ENCODE assay signal across 7 mouse cellular contexts in genomic region chr8:46559428-46559827, GRCm38 (mm10). TPM values are rescaled to one million over a fixed set of nuclear protein-coding genes. Genes with fewer than 3 reads are reported as not detected.
A peak's percentile ranks its signal among the peaks of the same experiment; 100 is the strongest.
DNase-seq lines count a peak whose midpoint lies in the region; ATAC-seq and TF ChIP-seq lines count a peak whose summit lies in the region.

No protein-coding gene starts in this region.

- H3K4me1 ChIP-seq in kidney, embryonic 16.5 days (ENCODE audit: insufficient read depth, low read length): no peaks in the 10 kb centered on the region
- H3K4me1 ChIP-seq in E14TG2a.4 (replicated peaks; ENCODE audit: low read depth, low read length): peaks cover 14% of the 10 kb centered on the region
- H3K4me1 ChIP-seq in limb, embryonic 10.5 days: no peaks in the 10 kb centered on the region

- no peak overlapping the region for H3K9ac ChIP-seq in kidney, embryonic 16.5 days (replicated peaks; ENCODE audit: low read length)

- peak; percentile 53 to 63 for DNase-seq in kidney, postnatal 4 days
- peak; percentile 68 for DNase-seq in NIH3T3 (ENCODE audit: low read depth)
- DNase-seq in limb, embryonic 10.5 days (ENCODE audit: low spot score): peak; percentile 57
- peak; percentile 35 for DNase-seq in thymus, postnatal 14 days
- no peak for DNase-seq in yolk sac, embryonic 10.5 days (ENCODE audit: low spot score)

- H3K9me3 ChIP-seq in kidney, embryonic 16.5 days (ENCODE audit: low read length): no peaks in the 10 kb centered on the region
- no peaks in the 10 kb centered on the region for H3K9me3 ChIP-seq in E14TG2a.4 (ENCODE audit: low read length)
- H3K9me3 ChIP-seq in limb, embryonic 10.5 days (replicated peaks): no peaks in the 10 kb centered on the region

- TF ChIP-seq CTCF in E14TG2a.4 (conservative IDR thresholded peaks at IDR 0.05; ENCODE audit: low read length): peak; percentile 72

- peaks cover 19% of the 10 kb centered on the region for H3K36me3 ChIP-seq in kidney, embryonic 16.5 days (ENCODE audit: insufficient read depth, low read length)
- peaks cover 92% of the 10 kb centered on the region for H3K36me3 ChIP-seq in E14TG2a.4 (ENCODE audit: insufficient read depth, low read length)
- H3K36me3 ChIP-seq in limb, embryonic 10.5 days: peaks cover 91% of the 10 kb centered on the region

- H3K4me3 ChIP-seq in kidney, embryonic 16.5 days (ENCODE audit: low read length): no peak overlapping the region
- no peak overlapping the region for H3K4me3 ChIP-seq in E14TG2a.4 (replicated peaks; ENCODE audit: low read length)
- no peak overlapping the region for H3K4me3 ChIP-seq in limb, embryonic 10.5 days

- no peak overlapping the region for H3K27ac ChIP-seq in kidney, embryonic 16.5 days (ENCODE audit: low read length)
- H3K27ac ChIP-seq in limb, embryonic 10.5 days: no peak overlapping the region

- 78% methylated on average over 6 of the region's 6 CpGs for WGBS in kidney, embryonic 16.5 days
- 77% methylated on average over 6 of the region's 6 CpGs for WGBS in limb, embryonic 10.5 days

- no peak for ATAC-seq in kidney, embryonic 16.5 days (ENCODE audit: low FRiP score, low TSS enrichment)

- H3K4me2 ChIP-seq in kidney, embryonic 16.5 days (replicated peaks; ENCODE audit: low read depth, low read length): no peak overlapping the region

- H3K27me3 ChIP-seq in kidney, embryonic 16.5 days (ENCODE audit: insufficient read depth, low read length): no peaks in the 10 kb centered on the region
- H3K27me3 ChIP-seq in E14TG2a.4 (ENCODE audit: insufficient read depth, low read length): no peaks in the 10 kb centered on the region
- no peaks in the 10 kb centered on the region for H3K27me3 ChIP-seq in limb, embryonic 10.5 days (ENCODE audit: low read depth, poor library complexity, severe bottlenecking)

RNA-seq across cellular contexts. Expression of gene Cenpu, which starts 7.6 kb away (rescaled TPM):
- polyA plus RNA-seq in kidney, embryonic 16.5 days (2015; fragmentation: Nextera tagmentation; extraction: Ambion mirVana): 17.2 and 18.2 TPM in 2 replicates
- polyA plus RNA-seq in limb, embryonic 10.5 days (2016; fragmentation: Nextera tagmentation; extraction: Ambion mirVana): 26.5 and 27.1 TPM in 2 replicates

RNA-seq across cellular contexts. Expression of gene Primpol, which starts 57.6 kb away (rescaled TPM):
- 13.8 and 17.4 TPM in 2 replicates for polyA plus RNA-seq in kidney, embryonic 16.5 days (2015; fragmentation: Nextera tagmentation; extraction: Ambion mirVana)
- polyA plus RNA-seq in limb, embryonic 10.5 days (2016; fragmentation: Nextera tagmentation; extraction: Ambion mirVana): 8.9 and 11.4 TPM in 2 replicates

RNA-seq across cellular contexts. Expression of gene Casp3, which starts 57.7 kb away (rescaled TPM):
- 73.5 and 77.6 TPM in 2 replicates for polyA plus RNA-seq in kidney, embryonic 16.5 days (2015; fragmentation: Nextera tagmentation; extraction: Ambion mirVana)
- polyA plus RNA-seq in limb, embryonic 10.5 days (2016; fragmentation: Nextera tagmentation; extraction: Ambion mirVana): 128 and 145 TPM in 2 replicates
